Mouse (Mus musculus) fibroblast of lung, adult 2 months (primary cell): Measurements from ENCODE around the gene Ntpcr.

ENCODE experiments used
- DNase-seq: peaks from one replicate; pipeline ENCODE4 v3.0.0-alpha.2; 2011; ENCODE audit warnings: low read depth

The Ntpcr gene

DNA sequence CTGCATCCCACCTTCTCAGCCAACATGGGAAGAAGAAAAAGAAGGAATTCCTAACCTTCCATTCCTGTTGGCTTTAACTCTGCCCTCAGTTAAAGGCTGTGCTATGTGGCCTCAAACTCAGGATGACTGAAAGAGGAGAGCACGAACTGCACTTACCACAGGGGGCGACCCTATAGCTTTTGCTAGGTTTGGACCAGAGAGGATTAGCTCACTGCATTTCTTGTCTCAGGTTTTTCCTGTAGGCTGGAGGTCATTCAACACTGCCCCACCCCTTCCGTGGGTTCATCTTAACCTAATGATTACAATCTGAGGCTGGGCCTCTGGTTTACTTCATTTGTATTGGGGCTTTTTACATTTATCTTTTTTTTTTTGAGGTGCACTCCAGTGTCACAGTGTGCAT lies 45.3 kb downstream of the Ntpcr start:
- no peak for DNase-seq

- DNase-seq, result no peak
Measured at GRCm38 (mm10) chr8:125776314-125776713, 46.6 kb downstream of the Ntpcr start.

- peak; percentile 49 for DNase-seq
Measured at GRCm38 (mm10) chr8:125776800-125777199, 47.0 kb downstream of the Ntpcr start.

GRCm38 (mm10) chr8:125777478-125778164 lies 47.9 kb downstream of the Ntpcr start:
- no peak for DNase-seq

- DNase-seq, result no peak
Measured at GRCm38 (mm10) chr8:125778919-125779318, 49.2 kb downstream of the Ntpcr start.

- DNase-seq, result no peak
Measured at GRCm38 (mm10) chr8:125779656-125780055, 49.9 kb downstream of the Ntpcr start.

DNA sequence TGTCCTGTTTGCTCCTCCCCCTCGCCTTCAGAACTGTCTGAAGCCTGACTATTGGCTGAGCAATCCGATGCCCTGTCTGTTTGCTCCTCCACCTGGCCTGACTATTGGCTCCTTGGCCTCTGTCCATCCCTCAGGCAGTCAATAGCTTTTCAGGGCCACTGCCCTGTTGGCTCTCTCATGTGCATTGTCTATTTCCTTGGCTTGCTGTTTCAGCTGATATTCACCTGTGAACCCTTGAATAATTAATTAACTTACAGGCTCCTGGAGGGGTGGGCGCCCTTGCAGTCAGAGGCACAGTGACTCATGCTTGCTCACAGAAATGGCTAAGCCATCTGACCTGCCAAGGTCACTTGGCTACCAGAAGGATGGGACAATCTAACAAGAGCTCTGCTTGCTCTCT lies 52.4 kb downstream of the Ntpcr start:
- no peak for DNase-seq

DNA sequence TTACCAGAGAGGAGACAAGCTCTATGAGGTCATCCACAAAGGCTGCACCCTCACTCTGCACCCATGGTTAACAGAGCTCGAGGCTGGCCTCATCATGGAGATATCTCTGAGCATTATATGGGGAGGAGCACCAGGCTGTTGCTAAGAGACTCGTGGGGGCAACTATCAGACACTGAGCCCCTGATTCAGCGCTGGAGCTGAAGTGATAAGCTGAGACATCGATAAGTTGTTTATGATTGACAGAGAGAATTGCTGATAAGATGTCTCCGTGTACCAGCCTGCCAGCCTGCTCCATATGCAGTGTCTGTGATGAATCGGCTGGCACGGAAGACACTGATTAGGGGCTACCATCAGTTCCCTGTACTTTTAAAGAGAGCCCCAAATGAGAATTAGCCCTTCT lies 57.1 kb downstream of the Ntpcr start:
- no peak for DNase-seq

DNA sequence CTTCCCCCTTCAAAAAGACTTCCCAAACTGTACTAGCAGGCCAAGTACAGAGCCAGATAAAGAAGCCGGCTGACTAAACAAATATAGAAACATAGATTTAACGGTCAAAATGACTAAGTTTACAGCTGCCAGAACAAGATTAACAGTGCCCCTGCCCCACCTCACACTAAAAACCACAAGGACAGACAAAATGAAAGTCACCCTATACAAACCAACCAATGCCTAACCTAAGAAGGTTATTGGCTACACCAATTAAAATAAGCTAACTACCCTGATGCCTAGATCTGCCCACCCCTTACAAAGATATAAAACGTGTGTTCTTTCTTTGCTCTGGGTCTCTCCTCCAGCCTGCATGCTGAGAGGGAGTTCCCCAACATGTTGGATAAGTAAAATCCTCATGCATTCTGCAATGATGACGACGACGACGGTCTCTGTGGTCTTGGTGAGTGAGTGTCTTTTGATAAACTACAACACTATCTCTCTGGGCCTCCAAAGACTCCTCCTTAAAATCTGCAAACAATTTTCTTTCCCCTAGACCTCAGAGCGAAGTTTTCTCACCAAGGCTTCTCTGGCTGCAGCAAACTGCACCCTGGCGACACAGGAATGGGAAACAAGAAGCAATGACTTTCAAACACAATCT lies 63.2 kb downstream of the Ntpcr start:
- no peak for DNase-seq

DNA sequence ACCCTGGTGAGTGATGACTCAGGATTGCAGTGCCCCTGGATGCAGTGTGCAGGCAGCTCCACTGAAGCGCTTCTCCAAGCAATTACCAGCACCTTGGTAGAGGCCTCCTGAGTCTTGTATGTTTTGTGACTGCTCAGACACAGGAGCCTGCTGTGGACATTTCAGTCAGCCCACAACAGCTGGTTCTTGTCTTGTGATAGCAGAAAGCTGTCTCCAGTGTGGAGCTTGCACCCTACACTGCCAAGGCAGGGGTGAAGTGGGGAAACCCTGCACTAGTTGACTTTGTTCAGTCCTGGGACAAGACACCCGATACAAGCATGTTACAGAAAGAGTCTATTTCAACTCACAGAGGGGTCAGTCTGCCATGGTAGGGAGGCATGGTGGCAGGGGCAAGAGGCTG lies 65.6 kb downstream of the Ntpcr start:
- no peak for DNase-seq

- no peak for DNase-seq
Measured at GRCm38 (mm10) chr8:125796970-125797369, 67.2 kb downstream of the Ntpcr start.
